Mouse (Mus musculus): ENCODE results near the gene Chst12.
"Not testable (repeated sequence)": the region's sequence is repeated elsewhere in the genome, so short reads cannot be mapped to it uniquely, and the experiment has no call there.

Gene Chst12

GRCm38 (mm10) chr5:140505208-140505780, at the start of gene Chst12:
Gene Chst12, plus strand, starts transcription at chr5:140505550.
- peak; percentile 98 for DNase-seq (ENCODE audit: low spot score in 2 of 2)

- no peak for DNase-seq (ENCODE audit: low spot score in 2 of 2)
Observed at GRCm38 (mm10) chr5:140461476-140461875, 43.9 kb upstream of the Chst12 start.

- DNase-seq (ENCODE audit: low spot score in 2 of 2), result not testable (repeated sequence)
Observed at GRCm38 (mm10) chr5:140463151-140463550, 42.2 kb upstream of the Chst12 start.

- DNase-seq (ENCODE audit: low spot score in 2 of 2), result no peak
Observed at GRCm38 (mm10) chr5:140464943-140465342, 40.4 kb upstream of the Chst12 start.

- peak in 1 of 2 experiments; percentile 36 for DNase-seq (ENCODE audit: low spot score in 2 of 2)
Observed at GRCm38 (mm10) chr5:140472336-140472735, 33.0 kb upstream of the Chst12 start.

- DNase-seq (ENCODE audit: low spot score in 2 of 2), result no peak
Observed at GRCm38 (mm10) chr5:140481458-140481857, 23.9 kb upstream of the Chst12 start.

GRCm38 (mm10) chr5:140491142-140491541, 14.2 kb upstream of the Chst12 start:
- no peak for DNase-seq (ENCODE audit: low spot score in 2 of 2)

- no peak for DNase-seq (ENCODE audit: low spot score in 2 of 2)
Observed at GRCm38 (mm10) chr5:140492684-140493233, 12.6 kb upstream of the Chst12 start.

- no peak for DNase-seq (ENCODE audit: low spot score in 2 of 2)
Observed at GRCm38 (mm10) chr5:140498176-140498575, 7.2 kb upstream of the Chst12 start.

GRCm38 (mm10) chr5:140500736-140501135, 4.6 kb upstream of the Chst12 start:
- DNase-seq (ENCODE audit: low spot score in 2 of 2), result no peak

- DNase-seq (ENCODE audit: low spot score in 2 of 2), result no peak
Observed at GRCm38 (mm10) chr5:140501982-140502836, 3.1 kb upstream of the Chst12 start.

GRCm38 (mm10) chr5:140502925-140503324, 2.4 kb upstream of the Chst12 start:
- DNase-seq (ENCODE audit: low spot score in 2 of 2), result not testable (repeated sequence)

GRCm38 (mm10) chr5:140506096-140506794, 895 bp downstream of the Chst12 start:
- DNase-seq (ENCODE audit: low spot score in 2 of 2), result no peak

GRCm38 (mm10) chr5:140507466-140508208, 2.3 kb downstream of the Chst12 start:
- no peak for DNase-seq (ENCODE audit: low spot score in 2 of 2)

GRCm38 (mm10) chr5:140508686-140509085, 3.3 kb downstream of the Chst12 start:
- DNase-seq (ENCODE audit: low spot score in 2 of 2), result peak in 1 of 2 experiments; percentile 32

GRCm38 (mm10) chr5:140509204-140509603, 3.9 kb downstream of the Chst12 start:
- DNase-seq (ENCODE audit: low spot score in 2 of 2), result no peak

GRCm38 (mm10) chr5:140510012-140511000, 5.0 kb downstream of the Chst12 start:
- no peak for DNase-seq (ENCODE audit: low spot score in 2 of 2)

- peak in 1 of 2 experiments; percentile 28 for DNase-seq (ENCODE audit: low spot score in 2 of 2)
Observed at GRCm38 (mm10) chr5:140513921-140514320, 8.6 kb downstream of the Chst12 start.

- no peak for DNase-seq (ENCODE audit: low spot score in 2 of 2)
Observed at GRCm38 (mm10) chr5:140514799-140515486, 9.6 kb downstream of the Chst12 start.

All from spleen, postnatal 14 days (tissue).